Mouse (Mus musculus) heart, adult 9 months (tissue): ENCODE data around the gene Arrdc5.

ENCODE experiments used
- DNase-seq, 2 experiments: peaks; one replicate each; pipeline ENCODE4 v3.0.0; 2022; ENCODE audit warnings: low spot score in 2 of 2

The Arrdc5 gene

DNA sequence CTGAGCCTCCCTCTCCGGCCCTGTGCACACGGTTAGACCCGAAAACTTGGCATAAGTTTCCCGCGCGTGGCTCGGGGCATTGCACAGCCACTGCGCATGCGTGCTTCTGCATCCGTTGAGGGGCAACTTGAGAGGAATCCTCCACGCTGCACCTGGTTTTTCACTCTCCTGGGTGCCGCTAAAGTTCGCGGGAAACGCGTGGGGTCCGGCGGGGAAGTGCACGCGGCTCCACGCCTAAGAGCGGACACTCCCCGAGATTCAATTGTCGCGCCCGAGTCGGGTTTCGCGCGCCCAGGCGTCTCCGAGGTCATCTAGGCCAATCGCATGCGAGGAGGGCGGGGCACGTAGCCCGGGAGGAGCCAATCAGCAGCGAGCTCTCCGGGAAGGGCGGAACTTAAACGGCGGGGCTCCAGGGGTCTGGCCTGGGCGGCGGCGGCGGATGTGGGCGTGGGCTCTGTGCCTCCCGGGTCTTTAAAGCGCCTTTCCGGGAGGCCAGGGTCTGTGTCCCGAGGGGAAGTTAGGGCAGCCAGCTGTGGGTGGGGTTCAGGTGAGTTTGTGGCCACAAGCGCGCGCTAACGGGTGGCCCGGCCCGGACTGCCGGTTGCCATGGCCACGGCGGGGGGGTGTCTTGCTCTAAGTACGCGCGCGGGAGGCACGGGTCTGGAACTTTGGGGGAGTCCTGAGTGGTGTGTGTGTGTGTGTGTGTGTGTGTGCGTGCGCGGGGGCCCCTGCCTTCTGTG is 3.9 kb upstream of the Arrdc5 start:
- peak; percentile 95 to 96 for DNase-seq

DNA sequence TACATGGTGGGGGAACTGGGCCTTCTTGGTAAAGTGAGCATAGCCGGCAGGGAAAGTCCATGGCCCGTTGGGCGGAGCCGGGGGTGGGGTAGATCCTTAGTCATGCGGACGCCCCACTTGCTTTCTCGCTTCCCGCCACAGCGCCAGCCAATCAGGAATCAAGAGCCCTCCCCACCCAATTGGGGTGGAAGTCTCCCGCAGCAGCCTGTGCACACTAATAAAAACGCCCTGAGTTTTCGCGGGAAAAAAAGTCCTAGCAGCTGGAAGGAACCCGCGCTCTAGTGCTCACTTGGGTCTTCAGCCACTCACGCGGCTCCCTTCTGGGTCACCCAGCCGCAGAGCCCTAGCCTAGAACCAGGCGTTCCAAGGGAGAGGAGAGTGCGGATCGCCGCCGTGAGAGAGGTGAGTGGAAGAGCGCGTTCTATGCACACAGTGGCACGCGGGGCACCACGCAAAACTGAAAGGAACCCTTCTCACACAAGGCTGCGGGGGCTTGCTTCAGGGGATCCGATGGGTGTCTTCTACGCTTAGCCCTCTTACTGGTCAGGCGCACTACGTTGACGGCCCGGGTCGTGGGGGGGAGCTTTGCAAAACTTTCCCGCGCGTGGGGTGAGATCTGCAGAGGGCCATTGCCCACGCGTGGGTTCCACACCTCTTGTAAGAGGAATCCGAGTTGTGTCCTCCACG is 3.2 kb upstream of the Arrdc5 start, which contains the start of gene Uhrf1:
Gene Uhrf1, plus strand, starts transcription at position 162 of the 687 bp plus-strand sequence.
- peak; percentile 62 to 71 for DNase-seq

DNA sequence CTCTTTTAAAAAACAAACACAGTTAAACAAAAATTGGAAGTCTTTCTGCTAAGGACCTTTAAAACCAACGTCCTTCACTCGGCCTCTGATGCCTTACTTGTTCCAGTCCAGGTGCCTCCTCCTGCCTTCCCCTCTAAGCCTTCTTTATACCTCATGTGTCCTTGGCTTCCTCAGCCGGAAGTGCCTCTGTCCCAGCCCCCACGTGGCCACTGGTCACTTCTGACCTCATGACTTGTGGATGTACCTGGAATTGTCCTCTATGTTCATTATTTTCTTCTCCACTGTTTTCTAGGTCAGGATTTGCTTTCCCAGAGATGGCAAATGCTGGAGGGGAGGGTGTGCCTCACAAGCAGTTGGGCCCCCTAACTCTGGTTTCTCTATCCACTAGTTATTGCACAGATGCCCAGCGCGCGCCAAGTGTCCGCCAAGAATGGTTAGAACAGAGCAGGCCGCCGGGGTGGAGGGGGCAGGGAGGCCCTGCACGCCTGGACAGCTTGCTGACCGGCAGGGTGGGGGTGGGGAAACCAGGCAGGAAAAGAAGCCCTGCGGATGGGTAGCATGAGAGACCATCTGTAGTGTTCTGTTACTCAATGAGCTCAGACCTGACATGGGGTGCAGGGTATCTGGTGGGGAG is 2.4 kb upstream of the Arrdc5 start:
- no peak for DNase-seq

DNA sequence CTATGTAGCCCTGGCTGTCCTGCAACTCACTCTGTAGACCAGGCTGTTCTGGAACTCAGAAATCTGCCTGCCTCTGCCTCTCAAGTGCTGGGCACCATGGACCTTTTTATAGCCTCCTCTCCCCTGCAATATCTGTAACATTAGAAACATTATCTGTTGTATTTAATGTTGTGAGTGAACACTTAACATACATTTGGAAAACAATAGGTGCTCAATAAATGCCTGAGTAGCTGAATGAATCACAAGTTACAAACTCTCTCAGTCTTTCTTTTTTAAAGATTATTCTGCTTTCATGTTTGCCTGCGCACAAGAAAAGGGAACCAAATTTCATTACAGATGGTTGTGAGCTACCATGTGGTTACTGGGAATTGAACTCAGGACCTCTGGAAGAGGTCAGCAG is 1.8 kb downstream of the Arrdc5 start:
- DNase-seq: no peak

DNA sequence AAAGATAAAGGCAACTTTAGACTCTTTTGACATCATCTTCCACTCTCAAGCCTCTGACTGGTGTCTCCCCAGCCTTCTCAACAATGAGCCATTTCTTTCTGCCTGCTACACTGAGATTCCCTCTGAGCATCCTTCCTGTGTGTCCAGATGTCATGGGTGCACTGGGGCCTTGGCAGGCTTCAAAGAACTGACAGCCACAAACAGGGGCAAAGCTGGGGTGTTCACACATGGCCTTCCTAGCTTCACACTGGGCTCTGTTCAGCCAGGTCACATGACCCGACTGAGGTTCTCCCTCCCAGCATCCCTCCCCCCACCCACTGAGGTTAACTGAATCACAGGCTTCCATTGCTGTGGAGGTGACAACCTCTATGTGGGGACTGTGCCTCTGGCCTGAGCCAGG is 3.9 kb downstream of the Arrdc5 start:
- DNase-seq: no peak

DNA sequence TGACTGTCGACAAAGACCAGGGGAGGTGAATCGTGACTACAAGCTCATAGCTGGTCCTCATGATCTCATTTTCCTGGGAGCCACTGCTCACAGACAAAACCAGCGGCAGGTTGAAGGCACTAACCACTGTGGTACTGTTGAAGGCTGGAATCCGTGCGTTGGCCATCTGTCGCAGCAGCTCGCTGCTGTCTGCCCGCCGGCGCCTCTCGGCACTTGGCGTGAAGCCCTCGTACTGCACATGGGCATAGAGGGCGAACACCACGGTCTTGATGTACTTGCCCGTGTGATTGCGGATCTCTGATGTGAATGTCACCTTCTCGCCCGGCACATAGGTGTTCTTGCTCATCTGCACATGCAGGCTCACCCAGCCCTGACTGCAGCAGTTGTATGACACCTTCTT is 5.8 kb downstream of the Arrdc5 start:
- DNase-seq: peak in 1 of 2 experiments; percentile 14

DNA sequence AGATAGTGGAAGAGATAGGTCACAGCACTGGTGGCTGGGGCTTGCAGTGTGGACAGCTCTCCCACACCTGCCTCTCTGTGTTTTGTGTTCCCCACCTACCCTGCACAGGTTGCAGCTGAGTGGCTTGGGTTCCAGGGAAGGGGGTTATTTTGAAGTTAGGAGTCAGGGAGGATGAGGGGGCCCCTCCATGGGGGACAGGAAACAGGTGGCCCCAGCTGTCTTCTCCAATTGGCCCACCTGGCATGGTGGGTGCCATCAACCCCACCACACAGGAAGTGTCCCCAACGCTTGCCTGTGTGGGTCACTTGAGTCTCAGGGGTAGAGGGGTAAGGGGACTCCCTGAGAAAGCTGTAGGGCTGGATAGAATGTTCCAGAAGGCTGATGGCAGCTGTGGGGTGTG is 6.8 kb downstream of the Arrdc5 start:
- no peak for DNase-seq

DNA sequence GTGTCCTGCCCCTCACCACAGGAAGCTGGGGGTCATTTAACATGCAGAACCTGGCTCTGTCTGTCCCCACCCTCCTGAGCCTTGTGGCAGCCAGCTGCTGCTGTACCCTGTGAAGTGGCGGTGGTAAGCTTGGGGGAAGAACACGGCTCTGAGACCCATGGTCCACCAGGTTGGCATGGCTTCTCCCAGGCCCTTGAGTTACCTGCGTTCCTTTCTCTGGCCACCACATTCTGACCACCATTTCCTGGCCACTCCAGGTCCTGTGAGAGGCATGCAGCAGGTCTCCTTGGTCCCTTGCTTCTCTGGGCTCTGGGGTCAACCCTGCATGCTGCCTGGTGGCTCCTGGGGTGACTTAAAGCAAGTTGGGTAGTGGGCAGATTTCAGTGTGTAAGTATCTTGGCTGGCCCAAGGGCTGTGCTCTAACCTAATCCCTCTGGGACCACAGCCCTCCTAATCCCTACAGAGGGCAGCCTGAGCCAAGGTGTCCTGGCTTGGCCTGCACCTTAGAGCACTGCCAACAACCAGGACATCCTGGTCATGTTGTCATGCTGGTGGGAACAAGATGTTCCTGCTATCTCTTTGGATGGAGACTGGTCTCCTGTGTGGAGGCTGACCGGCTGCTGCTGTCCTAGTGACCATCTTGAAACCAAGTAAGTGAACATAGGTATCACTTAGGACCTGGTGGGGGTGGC is 7.4 kb downstream of the Arrdc5 start, which contains the start of gene Plin3:
Gene Plin3, minus strand, starts transcription at position 343 of the 692 bp plus-strand sequence.
- DNase-seq: peak; percentile 53 to 57

DNA sequence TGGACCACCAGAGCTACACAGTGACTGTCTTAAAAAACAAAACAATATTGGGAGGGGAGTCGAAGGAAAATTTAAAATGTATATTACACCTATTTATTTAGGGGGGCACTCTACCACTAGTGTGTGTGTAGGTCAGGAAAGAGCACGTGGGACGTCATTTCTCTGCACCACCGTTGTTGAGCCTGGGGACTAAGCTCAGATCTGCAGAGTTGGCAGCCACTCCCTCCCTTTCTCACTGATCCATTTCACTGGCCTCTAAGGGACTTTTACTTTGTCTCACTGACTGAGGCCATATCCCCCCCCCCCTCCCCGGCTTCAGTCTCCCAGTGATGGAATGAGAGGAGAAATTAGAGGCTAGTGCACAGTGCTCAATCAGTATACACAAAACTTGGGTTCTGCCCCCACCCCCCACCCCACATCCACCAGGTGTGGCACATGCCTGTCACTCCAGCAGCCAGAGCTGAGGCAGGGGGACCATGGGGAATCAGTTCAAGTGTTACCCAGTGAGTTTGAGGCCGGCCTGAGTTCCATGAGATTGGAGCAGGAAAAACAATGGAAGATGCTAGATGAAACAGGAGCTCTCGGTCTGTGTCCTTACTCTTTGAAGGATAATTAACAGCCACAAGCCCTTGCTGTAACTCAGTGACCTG is 8.1 kb downstream of the Arrdc5 start:
- DNase-seq: no peak

DNA sequence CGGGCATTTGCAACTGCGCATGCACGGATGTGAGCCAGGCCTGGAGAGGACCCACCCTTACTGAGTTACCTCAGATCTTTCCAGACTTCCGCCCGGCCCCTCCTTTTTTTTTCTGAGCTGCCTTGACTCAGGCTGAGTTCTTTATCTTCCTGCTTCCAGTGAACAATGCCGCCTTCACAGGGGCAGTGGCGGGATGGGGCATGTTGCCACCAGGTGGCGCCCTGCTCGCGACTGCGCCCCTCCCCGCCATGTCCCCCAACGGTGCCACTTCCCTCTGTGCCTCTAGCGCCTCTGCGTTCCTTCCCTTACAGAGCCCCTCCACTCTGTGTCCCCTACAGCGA is 8.9 kb downstream of the Arrdc5 start:
- DNase-seq: peak; percentile 96

DNA sequence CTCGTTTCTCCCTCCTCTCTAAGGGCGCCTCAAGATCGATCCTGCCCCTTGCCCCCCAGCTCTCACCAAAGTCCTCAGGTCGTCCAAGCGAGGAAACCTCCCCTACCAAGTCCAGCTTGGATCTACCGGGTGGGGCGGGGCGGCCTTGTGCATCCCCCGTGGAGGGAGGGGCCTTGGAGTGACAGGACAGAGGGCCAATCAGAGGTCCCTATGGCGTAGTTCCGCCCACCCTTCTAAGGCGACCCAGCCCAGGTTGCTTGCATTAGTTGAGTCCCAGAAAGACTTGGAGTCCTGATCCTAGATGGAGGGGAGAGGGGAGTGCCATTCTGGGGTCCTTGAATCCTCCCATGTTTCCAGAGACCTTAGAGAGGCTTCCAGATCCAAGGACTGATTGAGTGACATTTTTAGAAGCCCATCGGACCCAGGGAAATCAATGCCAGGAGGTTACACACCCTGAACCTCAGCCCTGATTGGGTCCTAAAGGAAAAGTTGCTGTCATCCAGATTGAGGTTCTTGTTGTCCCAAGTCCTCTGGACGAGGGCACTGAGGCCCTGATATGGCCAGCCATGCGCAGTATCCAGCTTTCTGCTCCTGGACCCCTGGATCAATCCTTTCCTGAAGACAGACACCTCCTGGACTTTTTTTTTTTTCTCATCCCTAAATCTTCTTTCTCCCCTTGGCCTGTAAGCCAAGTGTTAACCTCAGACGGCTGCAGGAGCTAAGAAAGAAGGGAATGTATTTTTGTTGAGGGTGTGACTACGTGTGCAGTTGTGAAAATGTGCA is 9.5 kb downstream of the Arrdc5 start:
- peak; percentile 98 to 99 for DNase-seq

DNA sequence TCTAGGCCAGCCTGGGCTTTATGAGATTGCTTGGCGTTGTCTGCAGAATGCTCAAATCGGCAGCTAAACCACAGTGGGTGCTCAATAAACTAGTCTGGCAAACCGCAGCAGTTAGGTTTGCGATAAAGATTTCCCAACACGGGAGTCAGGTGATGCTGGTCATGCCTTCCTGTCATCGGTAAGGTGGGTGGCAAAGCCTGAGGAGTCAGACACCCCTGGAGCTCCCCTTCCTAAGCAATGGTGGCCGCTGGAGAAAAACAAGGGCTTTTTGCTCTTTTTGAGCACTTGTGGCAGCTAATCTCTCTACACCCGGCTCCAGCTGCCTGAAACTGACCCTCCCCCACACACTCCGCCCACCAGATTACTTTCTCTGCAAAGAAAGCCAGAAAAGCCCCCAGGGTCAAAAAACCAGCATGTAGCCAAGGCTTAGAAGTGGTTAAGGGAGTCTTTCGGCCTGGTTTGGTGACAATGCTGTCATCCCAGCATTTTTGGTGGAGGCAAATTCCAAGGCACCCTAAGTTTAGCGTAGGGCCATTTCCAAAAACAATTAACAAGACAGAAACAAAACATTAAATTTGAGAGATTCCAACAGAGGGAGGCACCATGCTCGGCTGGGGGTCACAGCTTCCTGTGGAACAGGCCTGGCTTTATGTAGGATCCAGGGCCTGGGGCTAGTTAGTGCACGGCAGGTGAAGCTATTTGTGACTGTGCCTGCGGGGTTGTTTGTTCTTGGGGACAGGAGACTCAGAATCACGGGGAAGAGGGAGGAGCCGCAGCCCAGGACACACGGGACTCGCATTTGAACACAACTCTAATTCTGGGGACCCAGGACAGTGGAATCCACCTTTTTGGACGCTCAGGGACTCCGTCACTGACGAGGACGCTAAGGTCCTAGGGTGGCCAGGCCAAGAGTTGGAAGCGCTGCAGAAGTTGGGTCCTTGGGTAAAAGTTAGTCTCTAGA is 10.4 kb downstream of the Arrdc5 start:
- peak; percentile 64 to 76 for DNase-seq

DNA sequence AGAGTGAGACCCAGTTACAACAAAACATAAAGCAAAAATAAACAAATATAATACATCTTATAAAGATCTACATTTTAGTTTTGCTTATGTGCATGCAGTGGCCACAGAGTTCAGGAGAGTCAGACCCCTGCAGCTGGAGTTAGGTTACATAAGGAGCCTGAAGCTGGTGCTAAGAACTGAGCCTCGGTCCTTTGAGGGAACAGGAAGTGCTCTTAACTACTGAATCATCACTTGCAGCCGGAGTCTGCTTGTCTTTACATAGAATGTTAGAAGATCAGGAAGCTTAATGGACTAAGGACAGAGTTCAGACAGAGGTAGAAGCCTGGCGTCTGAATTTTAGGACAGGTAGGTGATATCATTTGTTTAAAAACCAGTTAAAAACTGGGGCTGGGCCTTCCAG is 11.2 kb downstream of the Arrdc5 start:
- no peak for DNase-seq

DNA sequence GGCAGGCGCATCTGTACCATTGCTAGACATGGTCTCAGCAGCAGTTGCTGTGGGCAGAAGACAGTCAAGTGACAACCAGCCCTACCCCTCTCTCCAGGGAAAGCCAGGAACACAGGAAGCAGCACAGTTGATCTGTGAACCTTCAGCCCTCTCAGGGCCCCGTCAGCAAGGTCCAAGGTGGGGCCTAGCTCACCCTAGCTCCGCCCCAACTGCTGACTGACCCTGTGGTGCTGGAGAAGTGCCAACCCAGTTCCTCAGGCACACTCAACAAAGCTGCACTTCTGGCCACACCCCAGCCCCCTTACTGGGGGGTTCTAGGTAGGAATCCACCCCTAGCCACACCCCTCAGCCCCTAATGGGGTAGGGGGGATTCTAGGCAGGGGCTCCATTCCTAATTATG is 12.3 kb downstream of the Arrdc5 start:
- DNase-seq: no peak

DNA sequence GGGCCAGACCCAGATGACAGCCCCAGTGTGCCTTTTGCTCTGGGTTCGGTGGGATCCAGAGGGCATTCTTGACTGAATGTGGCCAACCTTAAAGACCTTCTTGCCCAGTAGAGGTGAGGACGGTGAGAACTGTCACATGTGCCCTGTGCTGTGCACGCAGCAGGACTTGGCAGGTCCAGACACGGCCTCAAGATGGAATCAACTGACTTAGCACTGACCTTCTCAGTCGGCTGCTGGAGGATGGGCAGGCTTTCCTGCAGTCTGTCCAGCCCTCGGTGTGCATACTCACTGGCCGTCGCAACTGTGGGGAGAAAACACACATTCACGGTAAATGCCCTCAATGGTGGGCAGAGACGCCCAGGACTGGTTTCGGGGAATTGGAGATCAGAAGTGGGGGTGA is 14.1 kb downstream of the Arrdc5 start:
- DNase-seq: no peak

DNA sequence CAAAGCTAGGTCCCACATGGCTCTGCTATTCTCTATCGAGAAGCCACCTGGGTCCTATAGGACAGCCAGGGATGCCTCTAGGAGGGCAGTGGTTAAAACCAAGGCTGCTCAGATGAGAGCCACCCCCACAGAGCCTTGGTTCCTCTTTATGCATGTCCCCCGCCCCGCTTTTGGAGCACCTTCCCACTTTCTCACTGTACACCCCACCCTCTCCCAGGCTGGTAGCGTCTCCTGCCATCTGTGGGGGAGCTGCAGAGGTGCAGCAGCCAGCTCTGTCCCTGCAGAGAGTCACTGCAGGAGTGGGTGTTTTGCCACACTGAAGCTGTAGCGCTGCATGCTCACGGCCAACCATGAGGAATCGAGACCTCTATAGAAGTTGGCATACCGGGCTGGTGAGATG is 16.8 kb downstream of the Arrdc5 start:
- no peak for DNase-seq

DNA sequence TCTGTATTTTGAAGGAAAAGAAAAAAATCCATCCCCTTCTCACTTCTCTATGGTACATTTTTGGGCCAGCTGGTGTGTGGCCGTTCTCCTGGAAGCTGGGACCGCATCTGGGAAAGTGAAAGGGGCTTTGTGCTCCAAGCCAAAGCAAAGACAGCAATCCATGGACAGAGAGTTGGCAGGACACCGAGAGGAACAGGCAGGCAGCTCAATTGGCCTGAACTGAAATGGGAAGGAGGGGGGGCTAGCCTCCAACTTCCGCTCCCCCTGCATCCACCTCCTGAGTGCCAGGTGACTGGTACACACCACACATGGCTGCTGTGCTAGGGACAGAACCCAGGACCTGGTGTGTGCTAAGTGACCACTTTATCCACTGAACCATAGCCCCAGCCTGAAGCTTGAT is 17.3 kb downstream of the Arrdc5 start:
- DNase-seq: no peak

DNA sequence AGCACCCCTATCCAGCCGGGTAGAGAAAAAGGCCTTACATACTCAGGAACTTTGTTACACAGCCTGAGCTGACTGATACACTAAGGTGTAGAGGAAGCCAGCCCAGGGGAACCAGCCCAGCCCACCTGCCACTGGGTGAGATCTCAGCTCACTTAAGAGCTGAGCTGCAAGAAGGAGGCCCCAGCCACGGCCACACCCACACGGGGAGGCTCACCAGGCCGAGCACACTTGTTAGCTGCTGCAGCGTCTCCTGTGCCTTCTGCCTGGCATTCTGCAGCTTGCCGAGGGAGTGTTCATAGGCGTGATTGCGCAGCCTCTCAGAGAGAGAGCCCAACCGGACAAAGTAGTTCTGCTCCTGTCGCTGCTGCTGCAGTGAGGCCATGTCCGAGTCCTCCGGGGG is 18.9 kb downstream of the Arrdc5 start:
- DNase-seq: no peak

DNA sequence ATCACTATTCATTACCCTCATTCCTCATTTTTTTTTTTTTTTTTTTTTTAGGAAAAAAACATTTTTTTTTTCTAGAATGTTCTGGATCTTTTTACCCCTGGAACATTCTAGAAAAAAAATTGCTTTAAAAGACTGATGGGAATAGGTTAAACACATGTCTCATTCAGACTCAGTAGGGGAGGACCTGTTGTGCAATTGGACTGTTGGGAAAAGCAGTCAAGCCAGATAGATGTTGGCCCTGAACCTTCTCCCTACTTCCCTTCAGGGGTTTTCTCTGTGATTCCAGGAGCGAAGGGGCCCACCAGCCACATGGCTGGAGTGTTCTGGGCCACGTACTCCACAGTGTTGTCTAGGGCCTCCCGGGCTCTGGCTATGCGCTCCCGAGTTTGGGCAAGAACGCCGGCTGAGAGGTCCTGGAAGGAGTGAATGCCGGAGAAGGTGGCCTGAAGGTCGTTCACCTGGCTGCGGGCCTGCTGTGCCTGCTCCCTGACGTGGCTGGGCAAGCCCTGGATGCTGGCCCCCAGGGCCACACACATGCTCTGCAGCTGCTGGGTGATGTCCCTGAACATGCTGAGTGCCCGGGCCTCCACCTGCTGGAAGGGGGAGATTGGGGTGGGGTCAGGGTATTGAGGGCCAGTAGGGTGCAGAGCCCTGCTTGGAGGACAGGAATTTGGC is 20.5 kb downstream of the Arrdc5 start:
- peak in 1 of 2 experiments; percentile 67 for DNase-seq
